Mouse (Mus musculus) ovary, postnatal 10 days (tissue): ENCODE results near the gene Sec11a.
A peak's percentile ranks its signal among the peaks of the same experiment; 100 is the strongest.

Experiments
- DNase-seq: peaks from one replicate; pipeline ENCODE4 v3.0.0; 2022; ENCODE audit warnings: low spot score

The Sec11a gene

DNA sequence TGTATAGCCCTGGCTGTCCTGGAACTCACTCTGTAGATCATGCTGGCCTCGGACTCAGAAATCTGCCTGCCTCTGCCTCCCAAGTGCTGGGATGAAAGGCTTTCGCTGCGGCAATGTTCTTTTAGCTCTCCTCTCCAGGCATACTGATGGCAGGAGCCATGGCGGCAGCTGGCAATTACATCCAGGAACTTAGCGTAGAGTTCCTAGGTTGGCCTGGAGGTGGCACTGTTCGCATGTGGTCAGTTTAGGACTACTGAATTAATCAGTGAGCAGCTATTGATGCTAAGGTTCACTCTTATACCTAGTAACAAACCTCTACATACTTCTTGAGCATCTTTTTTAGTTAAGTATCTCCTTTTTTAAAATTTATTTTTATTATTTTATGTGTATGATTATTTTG, 90.4 kb downstream of the Sec11a start:
- peak; percentile 54 for DNase-seq

GRCm38 (mm10) chr7:80855316-80855715, 92.3 kb downstream of the Sec11a start:
- no peak for DNase-seq
